Mouse (Mus musculus): ENCODE measurements around the gene Trpm8.

Trpm8 gene

GRCm38 (mm10) chr1:88301121-88302014, 23.9 kb downstream of the Trpm8 start:
- no peak for DNase-seq (ENCODE audit: low read depth)

- DNase-seq (ENCODE audit: low read depth): no peak
Observed at GRCm38 (mm10) chr1:88302057-88302740, 24.7 kb downstream of the Trpm8 start.

GRCm38 (mm10) chr1:88303762-88304161, 26.3 kb downstream of the Trpm8 start:
- no peak for DNase-seq (ENCODE audit: low read depth)

- no peak for DNase-seq (ENCODE audit: low read depth)
Observed at GRCm38 (mm10) chr1:88304261-88304985, 27.0 kb downstream of the Trpm8 start.

- no peak for DNase-seq (ENCODE audit: low read depth)
Observed at GRCm38 (mm10) chr1:88305018-88305795, 27.7 kb downstream of the Trpm8 start.

GRCm38 (mm10) chr1:88306543-88306942, 29.1 kb downstream of the Trpm8 start:
- DNase-seq (ENCODE audit: low read depth): no peak

- no peak for DNase-seq (ENCODE audit: low read depth)
Observed at GRCm38 (mm10) chr1:88307180-88307579, 29.7 kb downstream of the Trpm8 start.

GRCm38 (mm10) chr1:88309020-88309419, 31.6 kb downstream of the Trpm8 start:
- DNase-seq (ENCODE audit: low read depth): no peak

- DNase-seq (ENCODE audit: low read depth): no peak
Observed at GRCm38 (mm10) chr1:88309905-88310304, 32.4 kb downstream of the Trpm8 start.

- no peak for DNase-seq (ENCODE audit: low read depth)
Observed at GRCm38 (mm10) chr1:88310349-88310748, 32.9 kb downstream of the Trpm8 start.

GRCm38 (mm10) chr1:88317279-88317678, 39.8 kb downstream of the Trpm8 start:
- no peak for DNase-seq (ENCODE audit: low read depth)

- peak; percentile 40 for DNase-seq (ENCODE audit: low read depth)
Observed at GRCm38 (mm10) chr1:88318531-88319060, 41.1 kb downstream of the Trpm8 start.

- no peak for DNase-seq (ENCODE audit: low read depth)
Observed at GRCm38 (mm10) chr1:88320821-88321395, 43.4 kb downstream of the Trpm8 start.

GRCm38 (mm10) chr1:88322146-88322545, 44.7 kb downstream of the Trpm8 start:
- DNase-seq (ENCODE audit: low read depth): no peak

- no peak for DNase-seq (ENCODE audit: low read depth)
Observed at GRCm38 (mm10) chr1:88323101-88323500, 45.6 kb downstream of the Trpm8 start.

GRCm38 (mm10) chr1:88339481-88339880, 62.0 kb downstream of the Trpm8 start:
- no peak for DNase-seq (ENCODE audit: low read depth)

- no peak for DNase-seq (ENCODE audit: low read depth)
Observed at GRCm38 (mm10) chr1:88342615-88343014, 65.2 kb downstream of the Trpm8 start.

GRCm38 (mm10) chr1:88345580-88345979, 68.1 kb downstream of the Trpm8 start:
- DNase-seq (ENCODE audit: low read depth): no peak

- no peak for DNase-seq (ENCODE audit: low read depth)
Observed at GRCm38 (mm10) chr1:88348496-88349005, 71.1 kb downstream of the Trpm8 start.

- no peak for DNase-seq (ENCODE audit: low read depth)
Observed at GRCm38 (mm10) chr1:88350761-88351160, 73.3 kb downstream of the Trpm8 start.

GRCm38 (mm10) chr1:88355025-88355424, 77.6 kb downstream of the Trpm8 start:
- DNase-seq (ENCODE audit: low read depth): no peak
